Mouse (Mus musculus) forebrain, embryonic 15.5 days (tissue): ENCODE data around the gene Gm20896. TPM values are rescaled to one million over a fixed set of nuclear protein-coding genes. Genes with fewer than 3 reads are reported as not detected.
"Not testable (repeated sequence)": the region's sequence is repeated elsewhere in the genome, so short reads cannot be mapped to it uniquely, and the experiment has no call there.

Experiments used
- ATAC-seq: fragments of 200-750 bp; cut with Nextera tagmentation; replicated peaks from 2 replicates; pipeline ENCODE4 v1.8.0; 2017; ENCODE audit warnings: mild to moderate bottlenecking, moderate TSS enrichment, moderate library complexity
- H3K27ac ChIP-seq: fragments of 300-500 bp; sonication (generic); replicated peaks from 2 replicates; pipeline ENCODE4 v1.5.1; 2015; ENCODE audit warnings: mild to moderate bottlenecking, inconsistent platforms
- H3K27me3 ChIP-seq: fragments of 300-500 bp; sonication (generic); 2 replicates; pipeline ENCODE4 v1.6.1; 2015; ENCODE audit warnings: inconsistent platforms
- H3K36me3 ChIP-seq: fragments of 300-500 bp; sonication (generic); 2 replicates; pipeline ENCODE4 v1.6.1; 2015; ENCODE audit warnings: mild to moderate bottlenecking, inconsistent platforms
- H3K4me1 ChIP-seq: fragments of 300-500 bp; sonication (generic); 2 replicates; pipeline ENCODE4 v1.6.1; 2015; ENCODE audit warnings: inconsistent platforms
- H3K4me2 ChIP-seq: fragments of 300-500 bp; sonication (generic); replicated peaks from 2 replicates; pipeline ENCODE4 v1.6.1; 2015; ENCODE audit warnings: mild to moderate bottlenecking, inconsistent platforms
- H3K4me3 ChIP-seq: fragments of 300-500 bp; sonication (generic); 2 replicates; pipeline ENCODE4 v1.5.1; 2015; ENCODE audit warnings: mild to moderate bottlenecking, inconsistent platforms
- H3K9ac ChIP-seq: fragments of 300-500 bp; sonication (generic); replicated peaks from 2 replicates; pipeline ENCODE4 v1.6.1; 2015; ENCODE audit warnings: mild to moderate bottlenecking, inconsistent platforms
- H3K9me3 ChIP-seq: fragments of 300-500 bp; sonication (generic); 2 replicates; pipeline ENCODE4 v1.6.1; 2016; ENCODE audit warnings: inconsistent platforms
- WGBS: fragments of 180-500 bp; shearing (Covaris S2); methylation state at CpG from one replicate; pipeline ENCODE4 v1.1.7; 2015; ENCODE audit warnings: mixed read lengths; 5-methylcytosine and 5-hydroxymethylcytosine counted together
- polyA plus RNA-seq: library from polyadenylated mRNA; unstranded; fragments of >200 nt; fragmentation: Nextera tagmentation; extraction: Ambion mirVana; gene quantifications from 2 replicates; pipeline ENCODE4 v1.2.1, GENCODE M21; 2015

Gene Gm20896
- polyA plus RNA-seq: not detected in 2 replicates

GRCm38 (mm10) chrY:35921426-35921825 is at the start of gene Gm20896:
Gene Gm20896, minus strand, starts transcription at chrY:35921526.
- not testable (repeated sequence) for ATAC-seq, H3K36me3 ChIP-seq, H3K9ac ChIP-seq, H3K27me3 ChIP-seq, H3K4me3 ChIP-seq, H3K4me1 ChIP-seq, H3K27ac ChIP-seq, H3K9me3 ChIP-seq, H3K4me2 ChIP-seq
- WGBS: no CpG with 5 or more reads among the region's 6 CpGs
